Mouse (Mus musculus): ENCODE measurements around the gene Gpd1. TPM values are rescaled to one million over a fixed set of nuclear protein-coding genes. Genes with fewer than 3 reads are reported as not detected.

The Gpd1 gene
- total and polyA plus RNA-seq, 3 experiments, result 0.24 to 0.56 (median 0.25) TPM

GRCm38 (mm10) chr15:99729056-99729783 lies 11.9 kb downstream of the Gpd1 start:
- no peak for TF ChIP-seq JUND (conservative IDR thresholded peaks at IDR 0.05; ENCODE audit: low read depth, low read length)
- no peak for TF ChIP-seq MAFK (IDR thresholded peaks at IDR 0.05; ENCODE audit: insufficient replicate concordance, low read length)
- TF ChIP-seq CHD1 (IDR thresholded peaks at IDR 0.05; ENCODE audit: low read depth, low read length), result no peak
- TF ChIP-seq IRF4 (IDR thresholded peaks at IDR 0.05; ENCODE audit: low read depth, low read length), result no peak
- TF ChIP-seq CTCF (conservative IDR thresholded peaks at IDR 0.05 in 1 of 2, IDR thresholded peaks at IDR 0.05 in 1 of 2; ENCODE audit: low read depth in 2 of 2, low read length in 2 of 2), result peak in 1 of 2 experiments; percentile 26; a peak in 2 of 4 replicates
- no peak for TF ChIP-seq ZMIZ1 (IDR thresholded peaks at IDR 0.05; ENCODE audit: low read depth, low read length)
- no peak for TF ChIP-seq E2F4 (IDR thresholded peaks at IDR 0.05; ENCODE audit: insufficient replicate concordance, low read depth, low read length)
- TF ChIP-seq SMC3 (IDR thresholded peaks at IDR 0.05; ENCODE audit: low read depth, low read length), result peak; percentile 8; the same call in 1 of the 2 replicates
- no peak for TF ChIP-seq MAZ (IDR thresholded peaks at IDR 0.05; ENCODE audit: low read depth, low read length)
- no peak for TF ChIP-seq POLR2A (IDR thresholded peaks at IDR 0.05; ENCODE audit: low read depth, low read length)
- no peak for TF ChIP-seq HCFC1 (IDR thresholded peaks at IDR 0.05; ENCODE audit: low read depth, low read length)
- no peaks in the 10 kb centered on the region for H3K27me3 ChIP-seq (replicated peaks)
- no peak overlapping the region for H3K4me2 ChIP-seq (ENCODE audit: insufficient read depth, low read depth, poor library complexity, severe bottlenecking)
- in situ Hi-C loops (cut with MboI; ENCODE audit: low pct_ligation_motif_present, low pct_unique_long_range_greater_than_20kb, low sequenced_read_pairs) (loop anchor here (5.0 kb wide), 2 partner anchors 43 to 178 kb away; partner anchors contain the start of gene Cers5), dilution Hi-C loops (cut with MboI; ENCODE audit: extremely low pct_ligation_motif_present, extremely low pct_unique_long_range_greater_than_20kb, low sequenced_read_pairs) (no loop called here)
- H3K4me3 ChIP-seq (replicated peaks in 1 of 3; ENCODE audit: low read depth in 2 of 3, low read length in 2 of 3, poor library complexity in 1 of 3), result no peak overlapping the region
- peaks cover 11% of the 10 kb centered on the region; the same call in 1 of the 2 replicates for H3K79me2 ChIP-seq (replicated peaks; ENCODE audit: control insufficient read depth, extremely low read depth, insufficient read depth, poor library complexity, severe bottlenecking)
- H3K9me3 ChIP-seq (replicated peaks; ENCODE audit: low read length), result peaks cover 4% of the 10 kb centered on the region
- DNase-seq (ENCODE audit: extremely low read depth), result no peak
- no peak overlapping the region for H3K9ac ChIP-seq (ENCODE audit: insufficient read depth, low read depth)
- H3K27ac ChIP-seq (ENCODE audit: insufficient read depth, low read depth), result no peak overlapping the region
- H3K4me1 ChIP-seq (ENCODE audit: control insufficient read depth in 1 of 2, insufficient read depth in 2 of 2), result peaks cover 4 to 18% of the 10 kb centered on the region in 2 experiments; a peak in 2 of 4 replicates
- peaks cover 16 to 55% of the 10 kb centered on the region in 2 experiments for H3K36me3 ChIP-seq (replicated peaks in 1 of 2; ENCODE audit: control insufficient read depth in 1 of 2, insufficient read depth in 1 of 2, low read length in 1 of 2)

- Histone ChIP-seq H3K27me3 (replicated peaks) (no peaks in the 10 kb centered on the region), H3K9ac (ENCODE audit: insufficient read depth, low read depth) (no peak overlapping the region), H3K4me2 (ENCODE audit: insufficient read depth, low read depth, poor library complexity, severe bottlenecking) (no peak overlapping the region), H3K9me3 (replicated peaks; ENCODE audit: low read length) (peaks cover 4% of the 10 kb centered on the region), H3K36me3 (replicated peaks in 1 of 2; ENCODE audit: control insufficient read depth in 1 of 2, insufficient read depth in 1 of 2, low read length in 1 of 2) (peaks cover 27 to 73% of the 10 kb centered on the region in 2 experiments), H3K4me1 (ENCODE audit: control insufficient read depth in 1 of 2, insufficient read depth in 2 of 2) (peaks cover 0 to 11% of the 10 kb centered on the region in 2 experiments; a peak in 2 of 4 replicates), H3K4me3 (replicated peaks in 1 of 3; ENCODE audit: low read depth in 2 of 3, low read length in 2 of 3, poor library complexity in 1 of 3) (no peak overlapping the region), H3K79me2 (replicated peaks; ENCODE audit: control insufficient read depth, extremely low read depth, insufficient read depth, poor library complexity, severe bottlenecking) (peaks cover 8% of the 10 kb centered on the region; the same call in 1 of the 2 replicates), H3K27ac (ENCODE audit: insufficient read depth, low read depth) (no peak overlapping the region)
- DNase-seq (ENCODE audit: extremely low read depth), result no peak
- in situ Hi-C loops (cut with MboI; ENCODE audit: low pct_ligation_motif_present, low pct_unique_long_range_greater_than_20kb, low sequenced_read_pairs) (no loop called here), dilution Hi-C loops (cut with MboI; ENCODE audit: extremely low pct_ligation_motif_present, extremely low pct_unique_long_range_greater_than_20kb, low sequenced_read_pairs) (no loop called here)
- no peak for TF ChIP-seq UBTF (IDR thresholded peaks at IDR 0.05; ENCODE audit: low read depth, low read length)
- TF ChIP-seq JUN (IDR thresholded peaks at IDR 0.05; ENCODE audit: insufficient read depth, low read depth, low read length), result no peak
- TF ChIP-seq USF2 (conservative IDR thresholded peaks at IDR 0.05; ENCODE audit: low read depth, low read length), result no peak
- no peak for TF ChIP-seq NRF1 (IDR thresholded peaks at IDR 0.05; ENCODE audit: low read depth, low read length)
- no peak for TF ChIP-seq TBP (conservative IDR thresholded peaks at IDR 0.05; ENCODE audit: low read depth, low read length)
- no peak for TF ChIP-seq SMC3 (IDR thresholded peaks at IDR 0.05; ENCODE audit: low read depth, low read length)
- peak; percentile 82 for TF ChIP-seq MAFK (IDR thresholded peaks at IDR 0.05; ENCODE audit: insufficient replicate concordance, low read length)
Observed at GRCm38 (mm10) chr15:99731167-99731566, 13.9 kb downstream of the Gpd1 start.
